Mouse (Mus musculus) ES-Bruce4 (cell line): ENCODE results near the gene Abl2. TPM values are rescaled to one million over a fixed set of nuclear protein-coding genes. Genes with fewer than 3 reads are reported as not detected.

Experiments used
- H3K27ac ChIP-seq: 2 replicates; pipeline ENCODE4 v1.5.1; 2012; ENCODE audit warnings: low read length, inconsistent platforms; ENCODE audit not compliant: insufficient read depth
- H3K27me3 ChIP-seq: 2 replicates; pipeline ENCODE4 v1.6.1; 2012; ENCODE audit warnings: mild to moderate bottlenecking, low read length, inconsistent platforms; ENCODE audit not compliant: control insufficient read depth, poor library complexity, insufficient read depth, severe bottlenecking
- H3K36me3 ChIP-seq: 2 replicates; pipeline ENCODE4 v1.6.1; 2012; ENCODE audit warnings: inconsistent platforms, mild to moderate bottlenecking, low read length, moderate library complexity; ENCODE audit not compliant: control insufficient read depth, poor library complexity, insufficient read depth, severe bottlenecking
- H3K4me1 ChIP-seq: one replicate; pipeline ENCODE4 v1.8.1; 2011; ENCODE audit warnings: low read length; ENCODE audit not compliant: control insufficient read depth, insufficient read depth
- H3K4me3 ChIP-seq: 2 replicates; pipeline ENCODE4 v1.5.1; 2011; ENCODE audit warnings: low read depth, mild to moderate bottlenecking, low read length
- H3K9ac ChIP-seq: 2 replicates; pipeline ENCODE4 v1.6.1; 2012; ENCODE audit warnings: low read depth, mild to moderate bottlenecking, inconsistent platforms; ENCODE audit not compliant: poor library complexity, severe bottlenecking
- H3K9me3 ChIP-seq: replicated peaks from 2 replicates; pipeline ENCODE4 v1.6.1; 2012; ENCODE audit warnings: mild to moderate bottlenecking, low read length, inconsistent platforms; ENCODE audit not compliant: control insufficient read depth, poor library complexity, insufficient read depth, severe bottlenecking
- CTCF ChIP-seq: IDR thresholded peaks from one replicate; pipeline ENCODE4 v1.8.1; 2011; ENCODE audit warnings: low read depth, low read length
- EP300 ChIP-seq: IDR thresholded peaks from 2 replicates; pipeline ENCODE4 v1.6.1; 2011; ENCODE audit warnings: low read depth, low read length; ENCODE audit not compliant: insufficient read depth
- POLR2A ChIP-seq: IDR thresholded peaks from one replicate; pipeline ENCODE4 v1.8.1; 2011; ENCODE audit warnings: low read length; ENCODE audit not compliant: insufficient read depth
- polyA plus RNA-seq: library from polyadenylated mRNA; stranded (reverse); fragments of >200 nt; gene quantifications from 2 replicates; pipeline ENCODE4 v1.2.4, GENCODE M21; 2011; ENCODE audit warnings: low read depth; ENCODE audit not compliant: missing spikeins, insufficient read depth, insufficient read length

Gene Abl2
- polyA plus RNA-seq, 1 experiment: 49.7 TPM

- Histone ChIP-seq H3K4me1 (peaks cover 5% of the 10 kb centered on the region), H3K36me3 (no peaks in the 10 kb centered on the region), H3K27me3 (no peaks in the 10 kb centered on the region), H3K27ac (no peak overlapping the region), H3K4me3 (peak overlapping the region; percentile 77), H3K9ac (peak overlapping the region; percentile 73), H3K9me3 (no peaks in the 10 kb centered on the region)
- TF ChIP-seq CTCF (no peak), EP300 (0 out of 2 replicates have a peak, but pooled peaks have one; percentile 49), POLR2A (no peak)
These were observed 114.3 kb downstream of the Abl2 start for GRCm38 (mm10) chr1:156672720-156673475.

- Histone ChIP-seq H3K36me3 (no peaks in the 10 kb centered on the region), H3K27me3 (no peaks in the 10 kb centered on the region), H3K27ac (0 out of 2 replicates have a peak overlapping the region, but pooled peaks have one; percentile 13), H3K9me3 (no peaks in the 10 kb centered on the region), H3K9ac (peak overlapping the region; percentile 73), H3K4me1 (peaks cover 2% of the 10 kb centered on the region), H3K4me3 (peak overlapping the region; percentile 77)
- TF ChIP-seq CTCF: no peak
- no peak for TF ChIP-seq POLR2A
- no peak for TF ChIP-seq EP300
These were observed 115.0 kb downstream of the Abl2 start for GRCm38 (mm10) chr1:156673476-156674194.

GRCm38 (mm10) chr1:156674195-156675000 is 115.8 kb downstream of the Abl2 start, which contains the start of gene Tor3a:
Gene Tor3a, minus strand, starts transcription at chr1:156674356.
- H3K9ac ChIP-seq: peak within 1 kb of the TSS; percentile 73
- H3K36me3 ChIP-seq: no peaks in the 10 kb centered on the region
- no peak for TF ChIP-seq EP300
- peaks cover 2% of the 10 kb centered on the region for H3K4me1 ChIP-seq
- H3K27ac ChIP-seq: 0 out of 2 replicates have a peak within 1 kb of the TSS, but pooled peaks have one; percentile 13
- H3K4me3 ChIP-seq: peak within 1 kb of the TSS; percentile 77
- no peaks in the 10 kb centered on the region for H3K27me3 ChIP-seq
- no peaks in the 10 kb centered on the region for H3K9me3 ChIP-seq

GRCm38 (mm10) chr1:156676171-156676570 is 117.6 kb downstream of the Abl2 start:
- H3K9ac ChIP-seq: no peak overlapping the region
- no peaks in the 10 kb centered on the region for H3K27me3 ChIP-seq
- no peak for TF ChIP-seq EP300
- no peak for TF ChIP-seq POLR2A
- peak; percentile 81 for TF ChIP-seq CTCF
- peaks cover 2% of the 10 kb centered on the region for H3K4me1 ChIP-seq
- no peaks in the 10 kb centered on the region for H3K9me3 ChIP-seq
- no peak overlapping the region for H3K27ac ChIP-seq
- no peaks in the 10 kb centered on the region for H3K36me3 ChIP-seq
- no peak overlapping the region for H3K4me3 ChIP-seq

GRCm38 (mm10) chr1:156676596-156676995 is 118.0 kb downstream of the Abl2 start:
- H3K9me3 ChIP-seq: no peaks in the 10 kb centered on the region
- no peak overlapping the region for H3K27ac ChIP-seq
- peaks cover 2% of the 10 kb centered on the region for H3K4me1 ChIP-seq
- no peaks in the 10 kb centered on the region for H3K36me3 ChIP-seq
- no peak overlapping the region for H3K4me3 ChIP-seq
- no peak for TF ChIP-seq POLR2A
- TF ChIP-seq EP300: no peak
- no peak for TF ChIP-seq CTCF
- H3K27me3 ChIP-seq: no peaks in the 10 kb centered on the region
- H3K9ac ChIP-seq: no peak overlapping the region
